Comparison of ENCODE assay signal across 8 mouse cellular contexts in the genomic region with DNA sequence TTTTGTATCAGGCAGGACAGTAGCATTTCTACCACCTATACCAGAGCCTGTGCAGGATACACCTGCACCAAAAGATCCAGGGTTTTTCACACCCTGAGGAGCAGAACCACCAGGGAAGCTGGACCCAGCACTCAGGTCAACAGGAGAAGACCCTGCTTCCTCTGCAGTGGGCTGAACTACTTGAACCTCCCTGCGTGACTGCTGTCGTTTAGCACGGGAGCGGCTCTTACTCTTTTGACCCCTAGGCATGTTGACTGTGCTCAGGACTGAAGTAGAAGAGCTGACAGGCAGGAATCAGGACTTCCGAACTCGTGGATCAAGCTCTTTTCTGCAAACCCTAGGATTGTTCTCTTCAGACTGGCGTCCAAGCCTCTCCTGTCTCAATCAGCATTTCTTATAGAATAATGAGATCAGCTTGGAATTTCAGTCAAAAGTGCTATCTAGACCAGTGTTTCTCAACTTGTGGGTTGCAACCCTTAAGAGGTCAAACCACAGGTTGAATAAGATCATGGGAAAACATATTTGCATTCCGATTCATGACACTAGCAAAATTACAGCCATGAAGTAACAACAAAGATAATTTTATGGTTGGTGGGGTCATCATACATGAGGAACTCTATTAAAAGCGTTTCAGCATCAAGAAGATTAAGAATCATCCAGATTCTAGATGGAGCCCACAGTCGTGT. TPM values are rescaled to one million over a fixed set of nuclear protein-coding genes. Genes with fewer than 3 reads are reported as not detected.
DNase-seq lines count a peak whose midpoint lies in the region; ATAC-seq and TF ChIP-seq lines count a peak whose summit lies in the region.

No protein-coding gene starts in this region.

- no peaks in the 10 kb centered on the region for H3K9me3 ChIP-seq in heart, postnatal 0 days (replicated peaks; ENCODE audit: control insufficient read depth, low read length)
- no peaks in the 10 kb centered on the region for H3K9me3 ChIP-seq in liver, embryonic 13.5 days (replicated peaks)

- peak overlapping the region; percentile 95 for H3K27ac ChIP-seq in left cerebral cortex, adult 2 months
- peak overlapping the region; percentile 99 for H3K27ac ChIP-seq in heart, postnatal 0 days (ENCODE audit: low read depth)
- peak overlapping the region; percentile 82 for H3K27ac ChIP-seq in liver, embryonic 13.5 days

- no peak for TF ChIP-seq EP300 in heart, postnatal 0 days (IDR thresholded peaks at IDR 0.05; ENCODE audit: low read depth)

- TF ChIP-seq CTCF in left cerebral cortex, adult 2 months (IDR thresholded peaks at IDR 0.05): no peak
- no peak for TF ChIP-seq CTCF in heart, postnatal 0 days (IDR thresholded peaks at IDR 0.05; ENCODE audit: low read depth)

- intact Hi-C loops in left cerebral cortex, adult 2 months (cut with DNase I): no loop called here

- peak overlapping the region; percentile 96 for H3K4me3 ChIP-seq in left cerebral cortex, adult 2 months
- peak overlapping the region; percentile 97 for H3K4me3 ChIP-seq in heart, postnatal 0 days (ENCODE audit: low read depth, low read length)
- peak overlapping the region; percentile 76 for H3K4me3 ChIP-seq in liver, embryonic 13.5 days (replicated peaks)

- 14% methylated on average over 10 of the region's 10 CpGs for WGBS in heart, postnatal 0 days
- 12% methylated on average over 10 of the region's 10 CpGs for WGBS in liver, embryonic 13.5 days (ENCODE audit: insufficient replicate concordance)

- 0 out of 2 replicates have a peak, but pooled peaks cover 6% of the 10 kb centered on the region for H3K36me3 ChIP-seq in heart, postnatal 0 days (replicated peaks; ENCODE audit: control insufficient read depth, insufficient read depth, low read length)
- H3K36me3 ChIP-seq in liver, embryonic 13.5 days: peaks cover 7% of the 10 kb centered on the region; the same call in 1 of the 2 replicates

- ATAC-seq in heart, postnatal 0 days (ENCODE audit: insufficient read depth, low read depth): no peak
- no peak for ATAC-seq in liver, embryonic 13.5 days (ENCODE audit: low read depth)

- H3K9ac ChIP-seq in heart, postnatal 0 days (replicated peaks; ENCODE audit: low read depth, low read length): peak overlapping the region; percentile 93
- peak overlapping the region; percentile 80 for H3K9ac ChIP-seq in liver, embryonic 13.5 days

- peaks cover 16% of the 10 kb centered on the region; the same call in 1 of the 2 replicates for H3K4me1 ChIP-seq in heart, postnatal 0 days (ENCODE audit: control insufficient read depth, insufficient read depth)
- H3K4me1 ChIP-seq in liver, embryonic 13.5 days (replicated peaks): peaks cover 25% of the 10 kb centered on the region

- no peaks in the 10 kb centered on the region for H3K27me3 ChIP-seq in heart, postnatal 0 days (ENCODE audit: control insufficient read depth, insufficient read depth, low read length)
- no peaks in the 10 kb centered on the region for H3K27me3 ChIP-seq in liver, embryonic 13.5 days

- H3K4me2 ChIP-seq in heart, postnatal 0 days (ENCODE audit: low read depth, low read length): peak overlapping the region; percentile 88
- H3K4me2 ChIP-seq in liver, embryonic 13.5 days: peak overlapping the region; percentile 84

- DNase-seq in left cerebral cortex, adult 2 months (ENCODE audit: extremely low spot score in 1 of 2, low spot score in 2 of 2): no peak
- DNase-seq in left cerebral cortex, adult 11 months (ENCODE audit: low spot score): no peak
- peak; percentile 4 to 9 for DNase-seq in cerebellum, postnatal 10 days
- DNase-seq in heart, postnatal 0 days (ENCODE audit: low spot score): no peak
- no peak for DNase-seq in liver, embryonic 13.5 days
- peak; percentile 2 for DNase-seq in thymus, postnatal 0 days (ENCODE audit: low spot score)
- no peak for DNase-seq in adrenal gland, postnatal 4 days (ENCODE audit: low spot score in 2 of 2)
- DNase-seq in left cerebral cortex, adult 8-10 months (ENCODE audit: low spot score in 2 of 2): no peak

RNA-seq across cellular contexts. Expression of a gene that starts 0.7 kb away (rescaled TPM):
- total RNA-seq in left cerebral cortex, adult 2 months (2021): 10 to 100 TPM; 33.2 to 34.2 TPM
- 21.3 and 29.4 TPM in 2 replicates for total RNA-seq in heart, postnatal 0 days (2014; rRNA removed; ENCODE audit: low replicate concordance)
- polyA plus RNA-seq in heart, postnatal 0 days (2015; fragmentation: Nextera tagmentation; extraction: Ambion mirVana): 21.4 and 23.4 TPM in 2 replicates
- polyA plus RNA-seq in liver, embryonic 13.5 days (2015; fragmentation: Nextera tagmentation; extraction: Ambion mirVana): 18.3 and 20.6 TPM in 2 replicates
- 58.4 and 61.0 TPM in 2 replicates for polyA plus RNA-seq in thymus, postnatal 0 days (2015; fragmentation: Nextera tagmentation; extraction: Ambion mirVana)
- 10 to 100 TPM; 51.5 to 55.0 TPM for total RNA-seq in adrenal gland, postnatal 4 days (2021)
- 10 to 100 TPM; 34.7 to 39.3 (median 35.7) TPM for total RNA-seq in left cerebral cortex, adult 8-10 months (2022)

RNA-seq across cellular contexts. Expression of a gene that starts 0.8 kb away (rescaled TPM):
- total RNA-seq in left cerebral cortex, adult 2 months (2021): under 1 TPM; 0.29 to 0.33 TPM
- total RNA-seq in heart, postnatal 0 days (2014; rRNA removed; ENCODE audit: low replicate concordance): 0.08 and 0.35 TPM in 2 replicates
- 0.10 TPM in 2 replicates for polyA plus RNA-seq in heart, postnatal 0 days (2015; fragmentation: Nextera tagmentation; extraction: Ambion mirVana)
- 0.03 TPM in 1 of 2 replicates, not detected in the other for polyA plus RNA-seq in liver, embryonic 13.5 days (2015; fragmentation: Nextera tagmentation; extraction: Ambion mirVana)
- 0.30 and 0.41 TPM in 2 replicates for polyA plus RNA-seq in thymus, postnatal 0 days (2015; fragmentation: Nextera tagmentation; extraction: Ambion mirVana)
- total RNA-seq in adrenal gland, postnatal 4 days (2021): under 1 TPM in 1 of 2 experiments, not detected in 1; 0.17 TPM
- under 1 TPM in 2 of 4 experiments, not detected in 2; 0.16 to 0.41 TPM for total RNA-seq in left cerebral cortex, adult 8-10 months (2022)

Comparison
In these comparisons a context has a peak if more than half of its experiments do, and no peak if none do; other contexts are left out.
1. DNase-seq: peak in cerebellum, postnatal 10 days (2 of 2) and thymus, postnatal 0 days (single experiment); none in left cerebral cortex, adult 2 months (0 of 2), left cerebral cortex, adult 11 months (single experiment), heart, postnatal 0 days (single experiment), liver, embryonic 13.5 days (single experiment), adrenal gland, postnatal 4 days (0 of 2) and left cerebral cortex, adult 8-10 months (0 of 2).
2. Peak in every context shown above with its lines, with median percentiles within 50 percentile points of each other: H3K27ac ChIP-seq and H3K4me3 ChIP-seq.